Mouse (Mus musculus) forebrain, embryonic 16.5 days (tissue): ENCODE measurements around the gene Gm43064. TPM values are rescaled to one million over a fixed set of nuclear protein-coding genes. Genes with fewer than 3 reads are reported as not detected.
"Not testable (repeated sequence)": the region's sequence is repeated elsewhere in the genome, so short reads cannot be mapped to it uniquely, and the experiment has no call there.

ENCODE experiments used
- ATAC-seq: fragments of 200-750 bp; cut with Nextera tagmentation; 2 replicates; pipeline ENCODE4 v1.8.0; 2017; ENCODE audit warnings: mild to moderate bottlenecking, moderate library complexity
- H3K27ac ChIP-seq: fragments of 300-500 bp; sonication (generic); 2 replicates; pipeline ENCODE4 v1.5.1; 2014; ENCODE audit warnings: low read length, control low read depth
- H3K27me3 ChIP-seq: fragments of 300-500 bp; sonication (generic); replicated peaks from 2 replicates; pipeline ENCODE4 v1.6.1; 2014; ENCODE audit warnings: low read length; ENCODE audit not compliant: control insufficient read depth, insufficient read depth
- H3K36me3 ChIP-seq: fragments of 300-500 bp; sonication (generic); 2 replicates; pipeline ENCODE4 v1.6.1; 2014; ENCODE audit not compliant: control insufficient read depth, insufficient read depth
- H3K4me1 ChIP-seq: fragments of 300-500 bp; sonication (generic); replicated peaks from 2 replicates; pipeline ENCODE4 v1.6.1; 2014; ENCODE audit warnings: low read length; ENCODE audit not compliant: control insufficient read depth, insufficient read depth
- H3K4me2 ChIP-seq: fragments of 300-500 bp; sonication (generic); 2 replicates; pipeline ENCODE4 v1.6.1; 2014; ENCODE audit warnings: mild to moderate bottlenecking, low read length, control low read depth
- H3K4me3 ChIP-seq: fragments of 300-500 bp; sonication (generic); replicated peaks from 2 replicates; pipeline ENCODE4 v1.5.1; 2014; ENCODE audit warnings: mild to moderate bottlenecking, low read length, control low read depth
- H3K9ac ChIP-seq: fragments of 300-500 bp; sonication (generic); replicated peaks from 2 replicates; pipeline ENCODE4 v1.6.1; 2014; ENCODE audit warnings: low read depth, low read length, control low read depth
- H3K9me3 ChIP-seq: fragments of 300-500 bp; sonication (generic); 2 replicates; pipeline ENCODE4 v1.6.1; 2016; ENCODE audit warnings: low read length; ENCODE audit not compliant: control insufficient read depth
- WGBS: fragments of 180-500 bp; shearing (Covaris S2); extraction: QIAGEN DNeasy Blood & Tissue Kit; methylation state at CpG from one replicate; pipeline ENCODE4 v1.1.7; 2014; 5-methylcytosine and 5-hydroxymethylcytosine counted together
- polyA plus RNA-seq: library from polyadenylated mRNA; unstranded; fragments of >200 nt; fragmentation: Nextera tagmentation; extraction: Ambion mirVana; gene quantifications from 2 replicates; pipeline ENCODE4 v1.2.1, GENCODE M21; 2015

The Gm43064 gene
- polyA plus RNA-seq, 1 experiment from 2014 or later = 0.13 TPM

GRCm38 (mm10) chr3:103827548-103827947 lies 18.2 kb downstream of the Gm43064 start:
- Histone ChIP-seq H3K4me3 (no peak overlapping the region), H3K4me1 (no peaks in the 10 kb centered on the region), H3K9ac (no peak overlapping the region), H3K36me3 (peaks cover 3% of the 10 kb centered on the region; the same call in 1 of the 2 replicates), H3K27ac (no peak overlapping the region), H3K27me3 (no peaks in the 10 kb centered on the region), H3K4me2 (no peak overlapping the region), H3K9me3 (no peaks in the 10 kb centered on the region)
- no peak for ATAC-seq

GRCm38 (mm10) chr3:103829036-103829435 lies 19.7 kb downstream of the Gm43064 start:
- no peak for ATAC-seq

GRCm38 (mm10) chr3:103830681-103831080 lies 21.3 kb downstream of the Gm43064 start:
- ATAC-seq, H3K4me2 ChIP-seq, H3K4me3 ChIP-seq, H3K27me3 ChIP-seq, H3K9me3 ChIP-seq, H3K36me3 ChIP-seq, H3K9ac ChIP-seq, H3K27ac ChIP-seq, H3K4me1 ChIP-seq: not testable (repeated sequence)
- 48% methylated on average over 1 of the region's 1 CpGs for WGBS

More at GRCm38 (mm10) chr3:103829036-103829435, 19.7 kb downstream of the Gm43064 start:
- Histone ChIP-seq H3K27me3 (no peaks in the 10 kb centered on the region), H3K4me1 (no peaks in the 10 kb centered on the region), H3K9ac (no peak overlapping the region), H3K9me3 (no peaks in the 10 kb centered on the region), H3K27ac (no peak overlapping the region), H3K36me3 (no peaks in the 10 kb centered on the region), H3K4me3 (no peak overlapping the region), H3K4me2 (no peak overlapping the region)
- 88% methylated on average over 3 of the region's 3 CpGs for WGBS

- Histone ChIP-seq H3K27ac (no peak overlapping the region), H3K27me3 (no peaks in the 10 kb centered on the region), H3K4me1 (no peaks in the 10 kb centered on the region), H3K4me3 (no peak overlapping the region), H3K9ac (no peak overlapping the region), H3K9me3 (no peaks in the 10 kb centered on the region), H3K36me3 (no peaks in the 10 kb centered on the region), H3K4me2 (no peak overlapping the region)
- 76% methylated on average over 7 of the region's 7 CpGs for WGBS
- ATAC-seq = no peak
These were observed 21.8 kb downstream of the Gm43064 start for GRCm38 (mm10) chr3:103831146-103831545.

- Histone ChIP-seq H3K36me3 (no peaks in the 10 kb centered on the region), H3K9me3 (no peaks in the 10 kb centered on the region), H3K4me2 (no peak within 1 kb of the TSS), H3K27ac (no peak within 1 kb of the TSS), H3K4me3 (no peak within 1 kb of the TSS), H3K4me1 (no peaks in the 10 kb centered on the region), H3K9ac (no peak within 1 kb of the TSS), H3K27me3 (no peaks in the 10 kb centered on the region)
- ATAC-seq = no peak
These were observed 23.1 kb downstream of the Gm43064 start, which contains the start of gene Bcl2l15 for GRCm38 (mm10) chr3:103832426-103832825. Gene Bcl2l15 (plus strand): TSS chr3:103832601.

GRCm38 (mm10) chr3:103834001-103834400 lies 24.6 kb downstream of the Gm43064 start:
- ATAC-seq = no peak

GRCm38 (mm10) chr3:103835272-103835950 lies 26.0 kb downstream of the Gm43064 start:
- no peak for ATAC-seq
- WGBS = 76% methylated on average over 6 of the region's 6 CpGs
- Histone ChIP-seq H3K27me3 (no peaks in the 10 kb centered on the region), H3K4me3 (no peak overlapping the region), H3K9ac (no peak overlapping the region), H3K9me3 (no peaks in the 10 kb centered on the region), H3K27ac (no peak overlapping the region), H3K4me1 (no peaks in the 10 kb centered on the region), H3K36me3 (no peaks in the 10 kb centered on the region), H3K4me2 (no peak overlapping the region)

More at GRCm38 (mm10) chr3:103834001-103834400, 24.6 kb downstream of the Gm43064 start:
- no peak overlapping the region for H3K9ac ChIP-seq
- H3K4me1 ChIP-seq = no peaks in the 10 kb centered on the region
- WGBS = 86% methylated on average over 2 of the region's 2 CpGs
- no peaks in the 10 kb centered on the region for H3K27me3 ChIP-seq
- H3K4me3 ChIP-seq = no peak overlapping the region
- no peaks in the 10 kb centered on the region for H3K9me3 ChIP-seq
- no peaks in the 10 kb centered on the region for H3K36me3 ChIP-seq
- no peak overlapping the region for H3K27ac ChIP-seq
- no peak overlapping the region for H3K4me2 ChIP-seq

GRCm38 (mm10) chr3:103835951-103836310 lies 26.6 kb downstream of the Gm43064 start:
- WGBS = 74% methylated on average over 10 of the region's 10 CpGs
- no peaks in the 10 kb centered on the region for H3K4me1 ChIP-seq

GRCm38 (mm10) chr3:103836453-103836852 lies 27.1 kb downstream of the Gm43064 start:
- H3K4me1 ChIP-seq = no peaks in the 10 kb centered on the region
- H3K27me3 ChIP-seq = no peaks in the 10 kb centered on the region
- no peak overlapping the region for H3K27ac ChIP-seq
- no peak overlapping the region for H3K9ac ChIP-seq
- 93% methylated on average over 5 of the region's 5 CpGs for WGBS
- no peak overlapping the region for H3K4me3 ChIP-seq
- no peak for ATAC-seq
- no peaks in the 10 kb centered on the region for H3K9me3 ChIP-seq
- H3K36me3 ChIP-seq = no peaks in the 10 kb centered on the region
- H3K4me2 ChIP-seq = no peak overlapping the region

More at GRCm38 (mm10) chr3:103835951-103836310, 26.6 kb downstream of the Gm43064 start:
- Histone ChIP-seq H3K27ac (no peak overlapping the region), H3K4me2 (no peak overlapping the region), H3K36me3 (no peaks in the 10 kb centered on the region), H3K9me3 (no peaks in the 10 kb centered on the region), H3K9ac (no peak overlapping the region), H3K27me3 (no peaks in the 10 kb centered on the region), H3K4me3 (no peak overlapping the region)
- ATAC-seq = no peak

- no peaks in the 10 kb centered on the region for H3K4me1 ChIP-seq
- no peak overlapping the region for H3K27ac ChIP-seq
- H3K4me3 ChIP-seq = no peak overlapping the region
- WGBS = 90% methylated on average over 6 of the region's 6 CpGs
- no peak overlapping the region for H3K4me2 ChIP-seq
- no peak overlapping the region for H3K9ac ChIP-seq
- no peaks in the 10 kb centered on the region for H3K27me3 ChIP-seq
- ATAC-seq = no peak
- H3K9me3 ChIP-seq = no peaks in the 10 kb centered on the region
- H3K36me3 ChIP-seq = no peaks in the 10 kb centered on the region
These were observed 30.3 kb downstream of the Gm43064 start for GRCm38 (mm10) chr3:103839711-103840110.
